Mouse (Mus musculus) embryonic facial prominence, embryonic 13.5 days (tissue): ENCODE data around the gene Ankrd22. TPM values are rescaled to one million over a fixed set of nuclear protein-coding genes. Genes with fewer than 3 reads are reported as not detected.

ENCODE experiments used
- ATAC-seq: fragments of 200-750 bp; cut with Nextera tagmentation; 2 replicates; pipeline ENCODE4 v1.8.0; 2017; ENCODE audit warnings: low read depth; ENCODE audit not compliant: insufficient number of reproducible peaks, insufficient read depth, low FRiP score, low TSS enrichment
- H3K27ac ChIP-seq: fragments of 300-500 bp; sonication (generic); 2 replicates; pipeline ENCODE4 v1.5.1; 2015; ENCODE audit warnings: moderate library complexity, mild to moderate bottlenecking, inconsistent platforms
- H3K27me3 ChIP-seq: fragments of 300-500 bp; sonication (generic); 2 replicates; pipeline ENCODE4 v1.6.1; 2015; ENCODE audit warnings: mild to moderate bottlenecking, inconsistent platforms
- H3K36me3 ChIP-seq: fragments of 300-500 bp; sonication (generic); 2 replicates; pipeline ENCODE4 v1.6.1; 2015; ENCODE audit warnings: mild to moderate bottlenecking, inconsistent platforms
- H3K4me1 ChIP-seq: fragments of 300-500 bp; sonication (generic); 2 replicates; pipeline ENCODE4 v1.6.1; 2015; ENCODE audit warnings: inconsistent platforms
- H3K4me2 ChIP-seq: fragments of 300-500 bp; sonication (generic); 2 replicates; pipeline ENCODE4 v1.6.1; 2015; ENCODE audit warnings: moderate library complexity, mild to moderate bottlenecking, inconsistent platforms
- H3K4me3 ChIP-seq: fragments of 300-500 bp; sonication (generic); 2 replicates; pipeline ENCODE4 v1.5.1; 2015; ENCODE audit warnings: mild to moderate bottlenecking, inconsistent platforms
- H3K9ac ChIP-seq: fragments of 300-500 bp; sonication (generic); 2 replicates; pipeline ENCODE4 v1.6.1; 2015; ENCODE audit warnings: mild to moderate bottlenecking, inconsistent platforms
- H3K9me3 ChIP-seq: fragments of 300-500 bp; sonication (generic); 2 replicates; pipeline ENCODE4 v1.6.1; 2016; ENCODE audit warnings: inconsistent platforms
- WGBS: fragments of 180-500 bp; shearing (Covaris S2); methylation state at CpG from one replicate; pipeline ENCODE4 v1.1.7; 2015; ENCODE audit warnings: mixed read lengths; 5-methylcytosine and 5-hydroxymethylcytosine counted together
- polyA plus RNA-seq: library from polyadenylated mRNA; unstranded; fragments of >200 nt; fragmentation: Nextera tagmentation; extraction: Ambion mirVana; gene quantifications from 2 replicates; pipeline ENCODE4 v1.2.1, GENCODE M21; 2015

Ankrd22 gene
- polyA plus RNA-seq, 1 experiment from 2014 or later = 3.9 TPM

GRCm38 (mm10) chr19:34138720-34139430 is 27.0 kb downstream of the Ankrd22 start:
- no peak overlapping the region for H3K27ac ChIP-seq
- no peak overlapping the region for H3K4me3 ChIP-seq
- no peaks in the 10 kb centered on the region for H3K4me1 ChIP-seq
- no peaks in the 10 kb centered on the region for H3K9me3 ChIP-seq
- no peak overlapping the region for H3K4me2 ChIP-seq
- no peak overlapping the region for H3K9ac ChIP-seq
- 85% methylated on average over 6 of the region's 6 CpGs for WGBS
- H3K36me3 ChIP-seq = no peaks in the 10 kb centered on the region
- no peaks in the 10 kb centered on the region for H3K27me3 ChIP-seq
- no peak for ATAC-seq

DNA sequence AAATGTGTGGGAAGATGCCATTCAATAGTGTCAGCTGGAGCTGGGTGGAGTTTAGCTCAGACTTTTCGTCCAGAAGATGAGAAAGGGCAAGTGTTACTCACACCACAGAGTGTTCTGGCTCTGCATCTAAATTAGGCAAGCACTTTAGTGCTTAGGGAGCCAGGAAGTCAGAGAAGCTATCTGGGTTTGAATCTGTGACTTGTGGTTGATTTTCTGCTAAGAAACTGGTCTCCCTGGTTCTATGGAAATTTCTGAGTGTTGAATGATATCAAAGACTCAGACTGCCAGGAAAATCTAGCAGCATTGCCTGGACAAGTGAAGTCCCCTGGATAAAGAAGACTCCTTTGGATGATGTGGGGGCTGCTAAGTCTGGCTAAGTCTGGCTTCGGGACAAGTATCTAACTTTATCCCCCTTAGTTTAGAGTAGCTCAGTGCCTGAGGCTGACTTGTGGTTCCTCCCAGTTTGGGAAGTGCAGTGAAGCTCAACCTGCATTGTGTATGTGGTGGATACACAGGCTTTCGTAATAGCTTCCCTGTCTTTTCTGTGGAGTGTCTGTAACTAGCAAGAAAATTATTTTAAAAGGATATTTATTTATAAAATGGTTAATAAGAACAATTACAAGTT is 45.6 kb downstream of the Ankrd22 start:
- H3K4me1 ChIP-seq = no peaks in the 10 kb centered on the region
- 49% methylated on average over 3 of the region's 3 CpGs for WGBS

GRCm38 (mm10) chr19:34119653-34120052 is 46.2 kb downstream of the Ankrd22 start:
- no peak overlapping the region for H3K27ac ChIP-seq
- H3K4me3 ChIP-seq = no peak overlapping the region
- H3K9me3 ChIP-seq = no peaks in the 10 kb centered on the region
- no peaks in the 10 kb centered on the region for H3K27me3 ChIP-seq
- H3K4me2 ChIP-seq = no peak overlapping the region
- H3K36me3 ChIP-seq = no peaks in the 10 kb centered on the region
- no peak overlapping the region for H3K9ac ChIP-seq
- ATAC-seq = no peak
- whole genome bisulfite sequencing = 54% methylated on average over 4 of the region's 4 CpGs
- no peaks in the 10 kb centered on the region for H3K4me1 ChIP-seq

More for the DNA sequence above, 45.6 kb downstream of the Ankrd22 start:
- no peak overlapping the region for H3K4me2 ChIP-seq
- H3K4me3 ChIP-seq = no peak overlapping the region
- peak; percentile 32; the same call in 1 of the 2 replicates for ATAC-seq
- H3K9ac ChIP-seq = no peak overlapping the region
- no peak overlapping the region for H3K27ac ChIP-seq
- no peaks in the 10 kb centered on the region for H3K36me3 ChIP-seq
- H3K27me3 ChIP-seq = no peaks in the 10 kb centered on the region
- H3K9me3 ChIP-seq = no peaks in the 10 kb centered on the region

GRCm38 (mm10) chr19:34119102-34119501 is 46.8 kb downstream of the Ankrd22 start:
- Histone ChIP-seq H3K9me3 (no peaks in the 10 kb centered on the region), H3K4me1 (no peaks in the 10 kb centered on the region), H3K4me2 (no peak overlapping the region), H3K27me3 (no peaks in the 10 kb centered on the region), H3K9ac (no peak overlapping the region), H3K36me3 (no peaks in the 10 kb centered on the region), H3K4me3 (no peak overlapping the region), H3K27ac (no peak overlapping the region)
- no peak for ATAC-seq
- 85% methylated on average over 1 of the region's 1 CpGs for WGBS

GRCm38 (mm10) chr19:34104841-34105240 is 61.0 kb downstream of the Ankrd22 start:
- H3K9me3 ChIP-seq = no peaks in the 10 kb centered on the region
- H3K27me3 ChIP-seq = no peaks in the 10 kb centered on the region
- no peaks in the 10 kb centered on the region for H3K36me3 ChIP-seq
- H3K9ac ChIP-seq = no peak overlapping the region
- no peak for ATAC-seq
- H3K4me3 ChIP-seq = no peak overlapping the region
- WGBS = 86% methylated on average over 3 of the region's 3 CpGs
- no peaks in the 10 kb centered on the region for H3K4me1 ChIP-seq
- no peak overlapping the region for H3K27ac ChIP-seq
- no peak overlapping the region for H3K4me2 ChIP-seq

GRCm38 (mm10) chr19:34101888-34102287 is 64.0 kb downstream of the Ankrd22 start:
- H3K9ac ChIP-seq = no peak overlapping the region
- H3K27ac ChIP-seq = no peak overlapping the region; the same call in 1 of the 2 replicates
- H3K27me3 ChIP-seq = no peaks in the 10 kb centered on the region
- 60% methylated on average over 7 of the region's 7 CpGs for WGBS
- no peak overlapping the region for H3K4me2 ChIP-seq
- no peaks in the 10 kb centered on the region for H3K4me1 ChIP-seq
- ATAC-seq = peak; percentile 69; the same call in 1 of the 2 replicates
- H3K36me3 ChIP-seq = no peaks in the 10 kb centered on the region
- H3K9me3 ChIP-seq = no peaks in the 10 kb centered on the region
- H3K4me3 ChIP-seq = no peak overlapping the region

DNA sequence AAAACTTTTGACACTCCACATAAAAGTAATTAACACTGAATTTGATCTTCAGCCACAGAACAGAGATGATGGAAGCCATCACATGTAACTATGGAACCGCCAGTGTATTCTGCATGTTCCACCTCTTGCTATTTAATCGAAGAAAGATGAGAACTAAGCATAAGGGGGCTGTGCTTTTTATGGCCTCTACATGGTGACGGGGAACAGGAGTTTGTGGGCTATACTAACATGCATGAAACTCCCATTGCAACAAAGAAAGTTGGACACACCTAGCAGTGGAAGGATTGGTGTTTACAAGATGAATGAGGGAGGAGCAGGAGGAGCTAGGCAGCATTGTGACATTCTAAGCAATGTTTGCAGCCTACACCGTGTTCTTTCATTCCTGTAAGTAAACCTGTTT is 65.2 kb downstream of the Ankrd22 start, which contains the start of gene Lipm:
Gene Lipm, plus strand, starts transcription at position 301 of the 400 bp plus-strand sequence.
- Histone ChIP-seq H3K4me1 (no peaks in the 10 kb centered on the region), H3K4me3 (no peak within 1 kb of the TSS), H3K36me3 (no peaks in the 10 kb centered on the region), H3K27me3 (no peaks in the 10 kb centered on the region), H3K27ac (peak within 1 kb of the TSS; percentile 39), H3K9ac (no peak within 1 kb of the TSS), H3K4me2 (no peak within 1 kb of the TSS), H3K9me3 (no peaks in the 10 kb centered on the region)
- WGBS = 67% methylated on average over 4 of the region's 4 CpGs
- ATAC-seq = no peak

DNA sequence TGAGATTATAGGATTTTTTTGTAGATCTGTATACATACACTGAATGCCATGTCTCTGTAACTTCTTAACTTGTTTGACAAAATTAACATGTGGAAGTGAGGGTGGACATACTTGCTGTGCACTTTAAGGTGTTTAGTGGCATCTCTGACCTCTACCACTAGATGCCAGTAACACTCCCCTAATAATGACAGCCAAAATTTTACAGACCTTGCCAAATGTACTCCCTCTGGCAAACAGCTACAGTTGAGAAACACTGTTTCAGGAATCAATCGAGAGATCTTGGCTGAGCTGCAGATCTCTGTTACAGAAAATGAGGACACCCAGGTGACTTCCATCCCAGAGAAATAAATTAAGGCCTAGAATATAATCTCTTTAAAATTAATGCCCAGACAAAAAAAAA is 69.6 kb downstream of the Ankrd22 start:
- WGBS = 44% methylated on average over 1 of the region's 1 CpGs

GRCm38 (mm10) chr19:34095381-34095780 is 70.5 kb downstream of the Ankrd22 start:
- no peak overlapping the region for H3K27ac ChIP-seq
- no peaks in the 10 kb centered on the region for H3K9me3 ChIP-seq
- 75% methylated on average over 5 of the region's 5 CpGs for WGBS
- H3K4me1 ChIP-seq = no peaks in the 10 kb centered on the region
- no peak overlapping the region for H3K4me3 ChIP-seq
- no peaks in the 10 kb centered on the region for H3K36me3 ChIP-seq
- H3K27me3 ChIP-seq = no peaks in the 10 kb centered on the region
- ATAC-seq = no peak
- no peak overlapping the region for H3K4me2 ChIP-seq
- no peak overlapping the region for H3K9ac ChIP-seq

More for the DNA sequence above, 69.6 kb downstream of the Ankrd22 start:
- Histone ChIP-seq H3K27me3 (no peaks in the 10 kb centered on the region), H3K27ac (no peak overlapping the region), H3K36me3 (no peaks in the 10 kb centered on the region), H3K9ac (no peak overlapping the region), H3K9me3 (no peaks in the 10 kb centered on the region), H3K4me2 (no peak overlapping the region), H3K4me3 (no peak overlapping the region), H3K4me1 (no peaks in the 10 kb centered on the region)
- ATAC-seq = no peak

- Histone ChIP-seq H3K4me1 (no peaks in the 10 kb centered on the region), H3K36me3 (no peaks in the 10 kb centered on the region), H3K4me2 (no peak overlapping the region), H3K27ac (no peak overlapping the region), H3K27me3 (no peaks in the 10 kb centered on the region), H3K9me3 (no peaks in the 10 kb centered on the region), H3K9ac (no peak overlapping the region), H3K4me3 (no peak overlapping the region)
- WGBS = 80% methylated on average over 3 of the region's 3 CpGs
- ATAC-seq = no peak
Observed at GRCm38 (mm10) chr19:34089011-34089680, 76.7 kb downstream of the Ankrd22 start.

DNA sequence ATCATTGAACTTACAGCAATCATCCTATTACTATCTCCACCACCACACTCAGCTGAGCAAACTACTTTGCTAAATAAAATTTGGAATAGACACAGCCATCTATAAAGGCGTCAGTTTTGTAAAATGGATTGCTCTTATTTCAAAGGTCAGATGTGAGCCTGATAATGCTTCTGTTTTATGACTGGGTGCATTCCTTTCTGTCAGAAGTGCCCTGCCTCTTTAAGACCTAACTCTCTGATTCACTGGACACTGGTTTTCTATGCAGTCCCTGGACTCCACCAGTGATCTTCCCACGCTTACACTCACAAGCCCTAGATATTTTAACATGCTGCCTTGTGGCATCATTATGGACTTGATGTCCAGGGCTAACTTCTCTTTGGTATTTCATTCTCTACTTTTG is 87.7 kb downstream of the Ankrd22 start:
- WGBS = 76% methylated on average over 2 of the region's 2 CpGs
- H3K4me3 ChIP-seq = no peak overlapping the region

GRCm38 (mm10) chr19:34074239-34074638 is 91.6 kb downstream of the Ankrd22 start:
- Histone ChIP-seq H3K27me3 (no peaks in the 10 kb centered on the region), H3K4me2 (no peak overlapping the region), H3K9me3 (no peaks in the 10 kb centered on the region), H3K9ac (no peak overlapping the region), H3K36me3 (no peaks in the 10 kb centered on the region), H3K27ac (no peak overlapping the region), H3K4me1 (no peaks in the 10 kb centered on the region), H3K4me3 (no peak overlapping the region)
- ATAC-seq = no peak

More for the DNA sequence above, 87.7 kb downstream of the Ankrd22 start:
- no peak overlapping the region for H3K27ac ChIP-seq
- H3K9ac ChIP-seq = no peak overlapping the region
- H3K36me3 ChIP-seq = no peaks in the 10 kb centered on the region
- ATAC-seq = no peak
- H3K4me2 ChIP-seq = no peak overlapping the region
- no peaks in the 10 kb centered on the region for H3K27me3 ChIP-seq
- H3K4me1 ChIP-seq = no peaks in the 10 kb centered on the region
- H3K9me3 ChIP-seq = no peaks in the 10 kb centered on the region
